Mouse (Mus musculus) adrenal gland, adult 2 months (tissue): Measurements from ENCODE around the gene Ttll8. TPM values are rescaled to one million over a fixed set of nuclear protein-coding genes. Genes with fewer than 3 reads are reported as not detected.
A peak's percentile ranks its signal among the peaks of the same experiment; 100 is the strongest.

Experiments
- DNase-seq: peaks from one replicate; pipeline ENCODE4 v3.0.0; 2021
- long read RNA-seq: library from polyadenylated mRNA; stranded (forward); transcript quantifications from one replicate; pipeline ENCODE4 v2.0.0, GENCODE M21; 2021
- polyA plus RNA-seq: library from polyadenylated mRNA; depleted of rRNA; stranded (reverse); fragments of >200 nt; gene quantifications from 2 replicates; pipeline ENCODE4 v1.2.3, GENCODE M21; 2012; rRNA removed
- total RNA-seq, 2 experiments: library from RNA; stranded (reverse); gene quantifications; 2 replicates each; pipeline ENCODE4 v1.2.3; 2021

Gene Ttll8
- under 1 TPM in 1 of 2 experiments, not detected in 1; 0.17 TPM for total RNA-seq
- 0.03 TPM in 1 of 2 replicates, not detected in the other for polyA plus RNA-seq
- long read RNA-seq, partial matches to known transcripts: 0 of 3 reads
- long read RNA-seq, other reads (novel, unspliced or antisense): 3 of 3 reads

GRCm38 (mm10) chr15:88954368-88955072 is at the start of gene Ttll8:
TSS of gene Ttll8 (minus strand) at chr15:88954418.
- peak; percentile 28 for DNase-seq

GRCm38 (mm10) chr15:89001245-89001644 is 47.0 kb upstream of the Ttll8 start:
- DNase-seq: no peak

- no peak for DNase-seq
Observed at GRCm38 (mm10) chr15:89000367-89000766, 46.1 kb upstream of the Ttll8 start.

DNA sequence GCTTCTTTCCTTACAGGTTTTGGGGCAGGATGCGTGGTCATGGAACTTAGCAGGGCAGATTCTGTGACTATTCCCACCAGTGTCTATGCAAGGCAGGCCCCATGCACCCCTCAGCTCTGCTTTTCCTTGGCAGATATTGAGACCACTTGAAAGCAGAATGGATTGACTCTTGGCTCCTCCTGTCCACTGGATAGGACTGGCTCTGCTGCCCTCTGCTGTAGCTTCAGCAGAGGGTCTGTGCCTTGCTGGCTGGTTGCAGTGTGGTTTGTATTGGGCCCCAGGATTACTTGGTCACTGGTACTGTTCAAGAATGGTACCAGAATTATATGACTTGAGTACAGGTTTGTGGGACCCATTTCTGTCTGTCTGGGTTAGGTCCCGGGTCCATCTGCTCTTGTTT is 44.9 kb upstream of the Ttll8 start:
- DNase-seq: peak; percentile 10

DNA sequence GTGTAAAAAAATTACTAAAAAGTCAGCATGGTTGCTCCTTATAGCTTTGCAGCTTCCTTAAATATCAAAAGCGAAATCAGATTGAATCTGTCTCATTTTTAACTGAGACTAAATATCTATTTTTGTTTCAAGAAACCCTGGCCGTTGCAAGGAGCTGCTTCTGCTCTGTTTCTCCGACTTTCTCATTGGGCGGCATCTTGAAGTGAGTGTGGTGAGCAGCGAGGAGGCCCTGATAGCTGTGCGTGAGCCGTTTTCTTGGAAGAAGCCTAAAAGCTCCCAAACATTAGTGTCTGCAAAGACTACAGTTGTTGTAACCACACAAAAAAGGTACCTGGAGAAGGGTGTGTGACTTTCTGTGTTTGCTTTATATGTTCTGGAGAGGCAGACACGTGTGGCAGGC is 44.4 kb upstream of the Ttll8 start:
- no peak for DNase-seq

DNA sequence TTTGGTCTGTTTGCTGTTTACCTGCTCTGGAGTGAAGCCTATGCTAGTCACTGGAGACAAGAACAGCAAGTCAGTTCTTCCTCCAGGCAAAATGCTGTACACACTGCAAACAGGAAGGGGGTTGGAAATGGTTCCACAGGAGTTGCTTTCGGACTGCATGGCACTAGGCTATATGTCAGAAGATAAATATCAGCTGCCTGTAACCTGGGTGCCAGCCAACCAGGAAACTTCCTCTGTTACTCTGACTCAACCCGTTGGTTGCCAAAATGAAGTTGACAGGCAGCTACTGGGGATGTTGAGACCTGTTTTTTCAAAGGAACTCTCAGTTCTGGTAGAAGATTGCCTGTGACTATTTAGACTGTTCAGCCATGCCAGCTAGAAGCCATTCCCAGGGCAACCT is 35.0 kb upstream of the Ttll8 start:
- DNase-seq: no peak

GRCm38 (mm10) chr15:88982534-88983079 is 28.4 kb upstream of the Ttll8 start, which contains the start of gene Mov10l1:
TSS of gene Mov10l1 (plus strand) at chr15:88982909.
- no peak for DNase-seq

GRCm38 (mm10) chr15:88979138-88979446 is 24.9 kb upstream of the Ttll8 start:
- DNase-seq: no peak

GRCm38 (mm10) chr15:88978281-88979137 is 24.3 kb upstream of the Ttll8 start, which contains the start of gene Mlc1:
TSS of gene Mlc1 (minus strand) at chr15:88979007.
- no peak for DNase-seq

DNA sequence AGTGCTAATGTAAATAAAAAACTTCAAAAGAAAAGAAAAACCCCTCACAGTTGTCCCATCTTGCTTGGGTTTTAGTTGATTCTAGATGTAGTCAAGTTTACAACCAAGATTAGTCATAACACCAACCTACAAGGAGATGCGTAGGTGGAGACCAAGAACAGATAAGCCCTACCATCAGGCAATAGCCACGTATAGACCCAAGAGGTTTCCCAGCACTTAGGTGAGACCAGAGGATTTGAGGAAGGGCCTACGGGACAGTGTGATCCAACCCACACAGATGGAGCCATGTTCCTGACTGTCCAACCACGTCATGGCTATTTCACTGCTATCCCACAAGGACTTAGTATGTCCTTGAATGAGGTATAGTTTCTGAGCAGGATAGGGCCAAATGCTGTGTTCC is 18.1 kb upstream of the Ttll8 start:
- no peak for DNase-seq

- DNase-seq: no peak
Observed at GRCm38 (mm10) chr15:88964070-88964578, 9.9 kb upstream of the Ttll8 start.

GRCm38 (mm10) chr15:88957522-88957921 is 3.3 kb upstream of the Ttll8 start:
- no peak for DNase-seq

GRCm38 (mm10) chr15:88955342-88955741 is 1.1 kb upstream of the Ttll8 start:
- no peak for DNase-seq

DNA sequence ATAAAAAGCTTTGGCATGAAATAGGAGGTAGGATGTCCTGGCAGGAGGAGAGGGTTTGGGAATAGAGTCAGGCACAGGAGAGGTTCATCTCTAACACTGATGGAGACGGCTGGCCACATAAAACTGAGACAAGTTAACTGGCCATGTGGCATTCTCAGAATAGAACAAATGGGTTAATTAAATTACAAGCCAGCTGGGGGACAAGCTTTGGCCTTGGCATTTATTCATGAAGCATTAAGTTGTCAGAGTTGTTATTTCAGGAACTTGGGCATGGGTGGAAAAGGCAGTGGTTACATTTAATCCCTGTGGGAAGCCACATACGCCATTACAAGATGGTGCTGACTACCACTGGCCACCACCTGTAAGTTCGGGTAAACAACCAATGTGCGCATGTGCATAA is 3.0 kb downstream of the Ttll8 start:
- DNase-seq: peak; percentile 29

- DNase-seq: peak; percentile 65
Observed at GRCm38 (mm10) chr15:88946851-88947250, 7.4 kb downstream of the Ttll8 start.

- DNase-seq: no peak
Observed at GRCm38 (mm10) chr15:88943896-88944551, 10.2 kb downstream of the Ttll8 start.

DNA sequence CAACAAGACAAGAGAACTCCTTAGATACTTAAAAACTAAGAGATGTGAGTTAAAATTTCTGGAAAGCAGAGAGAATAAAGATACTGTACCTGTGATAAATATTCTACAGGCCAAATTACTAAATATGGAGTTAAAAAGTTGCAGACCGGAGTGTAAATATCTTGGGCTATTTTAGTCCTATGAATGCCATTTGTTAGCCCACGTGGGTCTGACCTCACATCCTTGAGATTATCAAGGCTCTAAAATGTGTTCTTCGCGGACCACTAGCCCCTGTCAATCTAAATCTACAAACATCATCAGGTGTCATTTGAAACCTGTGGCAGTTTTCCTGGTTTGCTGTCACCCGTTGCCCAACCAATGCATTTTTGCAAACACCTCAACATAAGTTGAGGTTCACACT is 11.4 kb downstream of the Ttll8 start:
- DNase-seq: no peak

GRCm38 (mm10) chr15:88937291-88937650 is 16.9 kb downstream of the Ttll8 start:
- DNase-seq: no peak

- no peak for DNase-seq
Observed at GRCm38 (mm10) chr15:88936619-88937290, 17.5 kb downstream of the Ttll8 start.

- no peak for DNase-seq
Observed at GRCm38 (mm10) chr15:88934141-88934540, 20.1 kb downstream of the Ttll8 start.

DNA sequence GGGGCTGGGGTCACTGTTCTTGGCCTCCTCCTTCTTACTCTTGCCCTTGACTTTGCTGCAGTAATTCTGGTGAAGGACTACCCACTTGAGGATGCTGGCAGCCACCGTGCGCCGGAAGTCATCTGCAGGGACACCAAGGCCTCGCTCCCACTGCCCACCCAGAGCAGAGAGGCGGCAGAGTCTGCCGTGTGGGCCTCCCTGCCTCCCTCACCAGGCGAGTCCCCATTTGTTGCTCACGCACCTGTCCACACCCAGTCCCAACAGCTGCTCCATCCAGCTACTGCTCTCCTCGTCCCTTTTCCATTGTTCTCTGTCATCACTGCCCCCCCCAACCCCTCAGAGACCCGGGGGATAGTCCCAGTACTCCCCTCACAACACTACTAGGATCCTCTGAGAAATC is 21.6 kb downstream of the Ttll8 start:
- DNase-seq: no peak

DNA sequence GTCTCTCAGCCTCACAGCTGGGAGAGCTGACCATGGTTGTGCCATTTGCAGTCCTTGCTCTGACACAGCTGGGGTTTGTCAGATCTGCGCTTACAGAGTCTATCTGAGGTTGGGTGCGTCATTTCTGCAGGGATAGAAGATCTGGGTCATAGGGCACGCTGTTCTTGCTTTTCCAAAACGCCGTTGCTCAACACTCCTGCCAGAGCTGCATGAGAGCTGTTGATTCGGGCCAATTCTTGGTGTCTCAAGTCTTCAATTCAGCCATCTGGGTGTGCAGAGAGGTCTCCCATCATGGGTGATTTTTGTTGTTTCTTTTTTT is 32.3 kb downstream of the Ttll8 start:
- peak; percentile 70 for DNase-seq
